Mouse (Mus musculus) midbrain, postnatal 0 days (tissue): ENCODE results near the gene Ccdc155. TPM values are rescaled to one million over a fixed set of nuclear protein-coding genes. Genes with fewer than 3 reads are reported as not detected.
A peak's percentile ranks its signal among the peaks of the same experiment; 100 is the strongest.

Experiments used
- ATAC-seq: fragments of 200-750 bp; cut with Nextera tagmentation; 2 replicates; pipeline ENCODE4 v1.8.0; 2017; ENCODE audit warnings: moderate number of reproducible peaks, mild to moderate bottlenecking, moderate TSS enrichment, moderate library complexity; ENCODE audit not compliant: low FRiP score
- DNase-seq: peaks from one replicate; pipeline ENCODE4 v3.0.0-alpha.2; 2015; ENCODE audit warnings: low spot score
- H3K27ac ChIP-seq: fragments of 300-500 bp; sonication (generic); 2 replicates; pipeline ENCODE4 v1.5.1; 2014; ENCODE audit warnings: low read depth, mild to moderate bottlenecking, low read length, mixed read lengths
- H3K27me3 ChIP-seq: fragments of 300-500 bp; sonication (generic); 2 replicates; pipeline ENCODE4 v1.6.1; 2014; ENCODE audit warnings: low read length, control low read depth, mixed read lengths; ENCODE audit not compliant: insufficient read depth
- H3K36me3 ChIP-seq: fragments of 300-500 bp; sonication (generic); 2 replicates; pipeline ENCODE4 v1.6.1; 2014; ENCODE audit warnings: low read length, control low read depth, mixed read lengths; ENCODE audit not compliant: insufficient read depth
- H3K4me1 ChIP-seq: fragments of 300-500 bp; sonication (generic); 2 replicates; pipeline ENCODE4 v1.6.1; 2014; ENCODE audit warnings: mild to moderate bottlenecking, control low read depth, antibody characterized with exemption, low read length, mixed read lengths; ENCODE audit not compliant: insufficient read depth
- H3K4me2 ChIP-seq: fragments of 300-500 bp; sonication (generic); 2 replicates; pipeline ENCODE4 v1.6.1; 2014; ENCODE audit warnings: low read depth, mild to moderate bottlenecking, low read length, mixed read lengths; ENCODE audit not compliant: poor library complexity, severe bottlenecking
- H3K4me3 ChIP-seq: fragments of 300-500 bp; sonication (generic); 2 replicates; pipeline ENCODE4 v1.5.1; 2014; ENCODE audit warnings: low read depth, mild to moderate bottlenecking, low read length, moderate library complexity
- H3K9ac ChIP-seq: fragments of 300-500 bp; sonication (generic); replicated peaks from 2 replicates; pipeline ENCODE4 v1.6.1; 2014; ENCODE audit warnings: mild to moderate bottlenecking, low read length, moderate library complexity, mixed read lengths; ENCODE audit not compliant: poor library complexity, severe bottlenecking
- H3K9me3 ChIP-seq: fragments of 300-500 bp; sonication (generic); 2 replicates; pipeline ENCODE4 v1.6.1; 2016; ENCODE audit warnings: low read length, control low read depth
- CTCF ChIP-seq: IDR thresholded peaks from 2 replicates; pipeline ENCODE4 v1.5.1; 2016; ENCODE audit warnings: antibody characterized with exemption, mild to moderate bottlenecking
- WGBS: fragments of 180-500 bp; shearing (Covaris S2); extraction: QIAGEN DNeasy Blood & Tissue Kit; methylation state at CpG from one replicate; pipeline ENCODE4 v1.1.7; 2014; 5-methylcytosine and 5-hydroxymethylcytosine counted together
- polyA plus RNA-seq: library from polyadenylated mRNA; unstranded; fragments of >200 nt; fragmentation: Nextera tagmentation; extraction: Ambion mirVana; gene quantifications from 2 replicates; pipeline ENCODE4 v1.2.1, GENCODE M21; 2015
- total RNA-seq: library from RNA; depleted of rRNA; stranded (reverse); fragments of >200 nt; gene quantifications from 2 replicates; pipeline ENCODE4 v1.2.3, GENCODE M21; 2014; rRNA removed

Gene Ccdc155
- total RNA-seq: 0.24 and 0.38 TPM in 2 replicates
- polyA plus RNA-seq: 0.32 and 0.50 TPM in 2 replicates

GRCm38 (mm10) chr7:45204380-45205143 lies at the start of gene Ccdc155:
Ccdc155 (minus strand) TSS chr7:45204892.
- peak; percentile 99 for DNase-seq
- Histone ChIP-seq H3K27me3 (no peaks in the 10 kb centered on the region), H3K4me3 (peak within 1 kb of the TSS; percentile 39), H3K36me3 (no peaks in the 10 kb centered on the region), H3K9me3 (no peaks in the 10 kb centered on the region), H3K9ac (peak within 1 kb of the TSS; percentile 57), H3K4me2 (peak within 1 kb of the TSS; percentile 51), H3K27ac (peak within 1 kb of the TSS; percentile 32; the same call in 1 of the 2 replicates), H3K4me1 (no peaks in the 10 kb centered on the region)
- peak; percentile 94 for ATAC-seq
- peak; percentile 1; the same call in 1 of the 2 replicates for TF ChIP-seq CTCF
- 9% methylated on average over 43 of the region's 44 CpGs for WGBS

DNA sequence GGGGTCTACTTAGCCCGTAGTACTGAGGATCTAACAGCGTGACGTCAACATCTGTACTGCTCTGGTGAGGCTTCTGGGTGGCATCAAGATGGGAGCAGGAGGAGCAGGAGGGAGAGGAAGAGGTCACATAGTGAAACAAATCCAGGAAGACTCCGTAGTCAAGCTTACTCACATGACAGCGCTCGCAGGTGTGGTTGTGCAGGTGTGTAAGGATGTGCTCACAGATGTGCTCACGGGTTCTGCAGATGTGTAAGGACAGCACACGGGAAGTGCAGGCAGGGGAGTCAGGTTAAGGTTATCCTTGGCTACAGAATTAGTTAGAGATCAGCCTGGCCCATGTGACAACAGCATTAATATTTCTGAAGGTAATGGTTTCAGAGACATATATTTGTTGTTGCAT lies 49.1 kb upstream of the Ccdc155 start:
- no peaks in the 10 kb centered on the region for H3K36me3 ChIP-seq
- no peaks in the 10 kb centered on the region for H3K9me3 ChIP-seq
- WGBS: 90% methylated on average over 8 of the region's 8 CpGs
- no peak overlapping the region for H3K4me3 ChIP-seq
- no peaks in the 10 kb centered on the region for H3K4me1 ChIP-seq
- no peak for TF ChIP-seq CTCF
- no peaks in the 10 kb centered on the region for H3K27me3 ChIP-seq
- no peak overlapping the region for H3K9ac ChIP-seq
- DNase-seq: no peak
- no peak overlapping the region for H3K27ac ChIP-seq
- H3K4me2 ChIP-seq: no peak overlapping the region
- ATAC-seq: no peak

DNA sequence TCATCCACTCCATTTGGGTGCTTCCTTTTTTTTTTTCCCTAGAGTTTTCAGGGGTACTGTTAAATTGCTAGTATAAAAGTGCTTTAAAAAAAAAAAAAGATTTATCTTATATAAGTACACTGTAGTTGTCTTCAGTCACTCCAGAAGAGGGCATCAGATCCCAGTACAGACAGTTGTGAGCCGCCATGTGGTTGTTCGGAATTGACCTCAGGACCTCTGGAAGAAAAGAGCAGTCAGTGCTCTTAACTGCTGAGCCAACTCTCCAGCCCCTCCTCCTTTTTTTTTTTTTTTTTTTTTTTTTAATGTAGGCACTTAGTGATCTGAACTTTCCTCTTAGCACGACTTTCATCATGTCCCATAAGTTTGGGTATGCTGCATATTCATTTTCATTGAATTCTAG lies 43.0 kb upstream of the Ccdc155 start:
- Histone ChIP-seq H3K4me3 (no peak overlapping the region), H3K9me3 (no peaks in the 10 kb centered on the region), H3K4me2 (no peak overlapping the region), H3K4me1 (no peaks in the 10 kb centered on the region), H3K27me3 (no peaks in the 10 kb centered on the region), H3K27ac (no peak overlapping the region), H3K36me3 (no peaks in the 10 kb centered on the region), H3K9ac (no peak overlapping the region)
- 34% methylated on average over 3 of the region's 3 CpGs for WGBS
- ATAC-seq (no peak), DNase-seq (no peak)
- no peak for TF ChIP-seq CTCF

DNA sequence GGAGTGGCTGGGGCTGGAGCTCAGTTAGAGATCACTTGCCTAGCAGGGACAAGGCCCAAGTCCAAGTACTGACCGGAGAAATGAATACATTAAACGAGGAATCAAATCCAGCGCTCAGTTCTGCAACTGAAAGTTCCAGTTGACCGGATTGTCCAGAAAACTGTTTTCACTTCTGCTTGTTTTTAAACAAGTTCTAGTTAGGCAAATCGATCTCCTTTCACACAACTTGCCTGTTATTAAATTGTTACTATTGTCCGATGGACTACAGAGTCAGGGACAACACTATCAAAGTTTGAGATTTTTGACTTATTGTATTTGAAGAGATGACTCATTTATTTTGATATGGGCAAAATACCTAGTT lies 36.7 kb upstream of the Ccdc155 start:
- H3K4me3 ChIP-seq: peak overlapping the region; percentile 44; the same call in 1 of the 2 replicates
- TF ChIP-seq CTCF: no peak
- H3K27me3 ChIP-seq: no peaks in the 10 kb centered on the region
- WGBS: 80% methylated on average over 6 of the region's 6 CpGs
- peak overlapping the region; percentile 51; the same call in 1 of the 2 replicates for H3K9ac ChIP-seq
- no peak overlapping the region for H3K27ac ChIP-seq
- ATAC-seq: no peak
- peak overlapping the region; percentile 74 for H3K4me2 ChIP-seq
- H3K9me3 ChIP-seq: no peaks in the 10 kb centered on the region
- no peak for DNase-seq
- peaks cover 3% of the 10 kb centered on the region; the same call in 1 of the 2 replicates for H3K4me1 ChIP-seq
- no peaks in the 10 kb centered on the region for H3K36me3 ChIP-seq

- peaks cover 3% of the 10 kb centered on the region; the same call in 1 of the 2 replicates for H3K4me1 ChIP-seq
- ATAC-seq (peak; percentile 69), DNase-seq (peak; percentile 77)
- WGBS: 7% methylated on average over 50 of the region's 53 CpGs
- H3K27ac ChIP-seq: no peak within 1 kb of the TSS
- H3K9me3 ChIP-seq: no peaks in the 10 kb centered on the region
- H3K9ac ChIP-seq: peak within 1 kb of the TSS; percentile 51
- peak; percentile 28 for TF ChIP-seq CTCF
- no peaks in the 10 kb centered on the region for H3K27me3 ChIP-seq
- H3K4me3 ChIP-seq: peak within 1 kb of the TSS; percentile 44
- H3K36me3 ChIP-seq: no peaks in the 10 kb centered on the region
- peak within 1 kb of the TSS; percentile 74 for H3K4me2 ChIP-seq
Observed at GRCm38 (mm10) chr7:45240633-45241388, 36.1 kb upstream of the Ccdc155 start, which contains the start of gene Slc6a16. Slc6a16 (plus strand) TSS chr7:45241085.

GRCm38 (mm10) chr7:45240109-45240508 lies 35.4 kb upstream of the Ccdc155 start:
- 57% methylated on average over 7 of the region's 7 CpGs for WGBS
- Histone ChIP-seq H3K27ac (no peak overlapping the region), H3K4me1 (peaks cover 5% of the 10 kb centered on the region; the same call in 1 of the 2 replicates), H3K4me2 (peak overlapping the region; percentile 74), H3K9me3 (no peaks in the 10 kb centered on the region), H3K27me3 (no peaks in the 10 kb centered on the region), H3K9ac (no peak overlapping the region), H3K4me3 (no peak overlapping the region), H3K36me3 (no peaks in the 10 kb centered on the region)
- no peak for DNase-seq
- no peak for TF ChIP-seq CTCF
- ATAC-seq: no peak
